Mouse (Mus musculus): Measurements from ENCODE around the gene Ndc80.
A peak's percentile ranks its signal among the peaks of the same experiment; 100 is the strongest.
"Not testable (repeated sequence)": the region's sequence is repeated elsewhere in the genome, so short reads cannot be mapped to it uniquely, and the experiment has no call there.

The Ndc80 gene

DNA sequence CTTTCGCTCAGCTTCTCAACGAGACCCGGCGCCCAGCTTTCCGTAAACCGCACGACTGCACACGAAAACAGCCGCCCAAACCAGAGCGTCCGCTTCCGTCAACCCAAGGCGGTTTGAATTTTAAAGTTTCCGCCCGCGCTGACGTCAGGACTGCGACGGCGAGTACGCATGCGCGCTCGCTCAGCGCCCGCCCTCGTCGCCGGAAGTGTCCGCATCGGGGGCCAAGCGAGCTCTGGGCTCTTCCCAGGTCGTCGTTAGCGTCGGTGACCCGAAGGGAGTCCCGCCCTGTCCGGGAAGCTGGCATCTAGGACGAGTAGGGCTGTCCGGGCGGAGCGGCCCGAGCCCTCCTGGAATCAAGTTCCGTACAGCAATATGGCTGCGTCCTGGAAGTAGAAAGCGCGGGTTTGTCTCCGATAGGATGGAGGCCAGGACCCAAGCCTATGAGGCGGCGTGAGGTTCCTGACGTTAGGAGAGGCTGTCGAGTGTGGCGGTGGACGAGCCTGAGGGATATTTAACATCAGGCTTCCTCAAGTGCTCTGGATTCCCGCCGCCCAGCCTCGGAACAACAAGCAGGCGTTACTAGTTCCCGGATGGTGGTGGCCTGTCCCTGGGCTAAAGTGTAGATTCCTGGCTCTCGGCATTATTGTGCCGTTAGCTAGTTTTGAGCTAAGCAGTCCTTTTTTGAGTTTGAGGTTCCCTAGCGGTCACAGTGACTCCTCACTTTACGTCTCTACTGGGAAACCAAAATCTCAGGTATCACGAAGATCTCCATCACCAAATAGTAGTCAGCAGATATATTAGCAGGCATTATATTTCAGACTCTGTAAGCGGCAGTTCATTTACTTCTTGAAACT lies at the start of gene Ndc80:
Gene Ndc80, minus strand, starts transcription at position 147 of the 854 bp plus-strand sequence.
- DNase-seq = peak; percentile 99

DNA sequence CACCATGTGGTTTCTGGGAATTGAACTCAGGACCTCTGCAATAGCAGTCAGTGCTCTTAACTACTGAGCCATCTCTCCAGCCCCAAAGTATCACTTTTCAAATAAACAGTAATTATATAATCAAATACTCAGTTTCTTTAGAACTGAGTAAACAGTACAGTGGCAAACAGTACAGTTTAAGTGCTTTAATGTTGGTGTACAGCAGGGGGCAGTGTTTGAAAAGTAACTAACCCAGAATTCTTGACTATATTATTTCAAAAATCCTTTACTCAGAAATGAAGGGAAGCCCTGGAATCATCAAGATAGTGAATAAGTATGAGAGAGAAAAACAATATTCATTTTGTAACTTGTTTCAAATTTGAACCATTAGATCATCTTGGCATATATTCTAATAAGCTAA lies 35.0 kb upstream of the Ndc80 start:
- DNase-seq = peak; percentile 58

DNA sequence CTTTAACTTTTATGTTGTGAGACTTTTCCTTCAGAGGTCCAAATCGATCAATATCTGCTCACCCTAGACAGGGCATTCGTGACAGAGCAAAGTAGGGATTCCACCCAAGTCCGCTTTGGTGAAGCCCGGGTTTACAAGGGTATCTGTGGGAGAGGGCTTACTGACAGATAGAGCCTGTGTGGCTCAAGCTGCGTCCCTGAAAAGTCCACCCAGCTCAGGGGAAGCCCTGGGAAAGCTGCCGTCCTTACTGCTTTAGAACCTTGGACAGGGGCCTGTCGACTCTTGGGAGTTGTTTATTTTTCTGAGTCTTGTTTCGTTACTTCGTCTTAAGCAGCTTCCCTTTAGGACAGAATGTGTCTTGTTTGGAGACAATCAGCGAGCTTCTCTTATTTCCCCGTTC lies 26.2 kb upstream of the Ndc80 start:
- peak; percentile 22 for DNase-seq

DNA sequence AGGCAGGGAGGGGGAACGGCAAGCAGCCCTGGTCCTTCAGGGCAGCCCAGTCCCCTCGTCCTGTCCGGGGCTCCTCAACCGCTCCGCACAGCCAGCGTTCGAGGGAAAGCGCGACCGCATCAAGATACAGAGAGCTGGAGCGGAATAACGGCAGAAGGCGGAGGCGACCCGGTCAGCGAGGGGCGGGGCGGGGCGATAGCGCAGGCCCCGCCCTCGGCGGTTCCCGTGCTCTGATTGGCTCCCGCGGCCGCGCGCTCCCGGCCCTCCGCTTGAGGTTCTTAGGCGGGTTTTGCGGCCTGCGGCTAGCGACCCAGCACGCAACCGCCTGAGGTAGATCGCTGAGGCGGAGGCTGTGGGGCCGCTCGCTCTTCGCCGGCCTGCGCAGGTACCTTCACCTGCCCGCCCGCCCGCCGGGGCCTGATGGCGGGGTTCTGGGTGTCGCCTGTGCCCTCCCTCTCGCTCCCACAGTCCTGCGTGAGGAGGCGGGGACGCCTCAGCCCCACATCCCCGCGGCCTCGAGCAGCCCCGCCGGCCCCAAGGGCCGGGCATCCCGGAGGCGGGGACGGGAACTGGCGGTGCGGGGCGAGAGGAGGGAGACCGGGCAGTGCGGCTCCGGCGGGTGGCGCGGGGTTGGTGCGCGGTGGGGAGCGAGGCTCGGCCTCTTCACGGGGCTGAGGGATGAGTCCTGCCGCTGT lies 25.2 kb upstream of the Ndc80 start, which contains the start of gene Spdya:
Gene Spdya, plus strand, starts transcription at position 305 of the 695 bp plus-strand sequence.
- DNase-seq = peak; percentile 95

DNA sequence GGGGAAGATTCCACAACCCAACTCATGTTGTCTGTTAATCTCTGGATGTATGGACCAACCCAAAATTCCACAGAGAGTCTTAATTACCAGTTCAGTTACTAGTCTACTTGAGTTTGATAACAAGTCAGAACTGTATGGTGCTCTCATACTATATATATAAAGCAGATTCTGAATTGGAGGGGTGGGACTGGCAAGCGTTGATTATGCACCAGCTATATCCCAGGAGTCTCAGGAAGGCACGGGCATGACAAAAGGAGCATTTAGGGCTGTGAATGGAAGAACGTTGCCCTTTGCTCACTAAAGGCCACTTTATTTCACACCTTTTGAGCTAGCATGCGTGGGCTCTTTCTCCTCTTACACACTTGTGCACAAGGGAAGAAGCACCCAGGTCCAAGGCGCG lies 24.7 kb upstream of the Ndc80 start:
- no peak for DNase-seq

DNA sequence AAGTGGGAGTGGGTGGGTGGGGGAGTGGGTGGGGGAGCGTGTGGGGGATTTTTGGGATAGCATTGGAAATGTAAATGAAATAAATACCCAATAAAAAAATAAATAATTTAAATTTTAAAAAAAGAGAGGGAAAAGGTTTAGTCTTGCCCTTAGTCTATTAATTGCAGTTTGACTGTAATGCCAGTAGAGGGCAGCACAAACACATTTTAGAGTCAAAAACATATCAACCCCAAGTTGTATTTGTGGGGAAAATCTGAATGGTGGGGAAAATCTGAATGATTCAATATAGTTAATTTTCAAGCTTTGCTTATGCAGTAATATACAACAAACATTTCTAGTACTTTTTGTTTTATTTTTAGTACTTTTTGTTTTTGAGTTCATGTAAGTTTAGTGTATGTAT lies 21.9 kb upstream of the Ndc80 start:
- DNase-seq = peak; percentile 55

DNA sequence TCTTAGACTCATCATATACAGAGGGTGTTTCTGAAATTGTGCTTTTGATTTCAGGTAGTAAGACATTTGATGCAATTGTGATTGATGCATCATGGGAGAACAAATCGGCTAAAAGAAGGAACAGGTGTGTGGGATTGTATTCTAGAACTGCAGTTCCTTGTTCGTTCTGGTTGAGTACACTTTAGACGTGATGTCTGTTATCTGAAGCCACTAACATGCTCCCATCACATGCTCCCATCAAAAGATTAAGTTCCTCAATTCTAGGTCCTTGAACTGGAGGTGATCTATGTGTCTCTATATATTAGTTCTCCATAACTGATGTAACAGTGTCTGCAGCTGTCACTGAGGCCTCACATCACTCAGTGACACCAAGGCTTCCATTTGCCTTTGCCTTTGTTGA lies 10.5 kb upstream of the Ndc80 start:
- no peak for DNase-seq

DNA sequence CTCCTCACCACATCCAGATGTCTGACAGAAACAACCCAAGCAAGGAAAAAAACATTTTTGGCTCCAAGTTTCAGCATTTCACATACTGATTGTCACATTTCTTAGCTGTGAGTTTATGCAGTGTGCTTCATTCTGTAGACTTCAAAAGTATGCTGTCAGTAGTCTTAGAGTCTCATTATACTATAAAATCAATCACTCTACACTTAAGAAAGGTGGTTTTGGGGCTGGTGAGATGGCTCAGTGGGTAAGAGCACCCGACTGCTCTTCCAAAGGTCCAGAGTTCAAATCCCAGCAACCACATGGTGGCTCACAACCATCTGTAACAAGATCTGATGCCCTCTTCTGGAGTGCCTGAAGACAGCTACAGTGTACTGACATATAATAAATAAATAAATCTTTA lies 8.9 kb upstream of the Ndc80 start:
- DNase-seq = not testable (repeated sequence)

DNA sequence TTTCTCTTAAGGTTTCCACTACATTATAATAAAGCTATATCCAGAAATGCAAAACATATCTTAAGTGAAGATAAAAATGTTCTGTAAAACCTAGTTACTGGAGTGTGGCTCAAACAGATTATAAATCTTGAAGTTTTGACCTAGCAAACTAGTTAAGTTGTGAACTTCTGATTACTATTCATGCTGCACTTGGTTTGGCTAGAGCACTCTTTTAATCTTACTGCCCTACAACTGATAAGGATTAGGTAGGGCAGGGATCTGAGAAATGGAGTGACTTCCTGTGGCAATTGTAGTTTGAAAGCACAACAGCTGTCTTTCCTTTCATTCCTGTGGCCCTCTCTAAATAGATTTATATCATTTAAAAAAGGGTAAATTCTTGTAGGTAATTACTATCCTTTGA lies 1.4 kb upstream of the Ndc80 start:
- no peak for DNase-seq

DNA sequence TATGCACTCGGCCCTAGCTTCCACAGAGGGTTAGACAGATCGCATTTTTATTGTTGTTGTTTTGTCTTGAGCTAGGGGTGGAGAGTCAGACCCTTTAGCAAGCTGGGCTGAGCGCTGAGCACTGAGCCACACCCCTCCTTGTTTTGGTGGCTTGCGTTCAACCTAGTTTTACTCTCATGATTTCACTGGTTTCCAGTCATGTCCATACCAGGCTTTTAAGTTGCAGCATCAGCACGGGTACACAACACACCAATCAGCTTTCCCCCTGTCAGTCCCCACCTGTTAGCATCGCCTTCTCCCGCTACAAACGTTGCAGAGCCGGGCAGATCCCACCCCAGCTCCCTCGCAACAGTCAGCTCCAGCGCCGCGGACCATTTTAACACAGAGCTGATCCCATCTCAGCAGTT lies 352 bp downstream of the Ndc80 start:
- DNase-seq = no peak

DNA sequence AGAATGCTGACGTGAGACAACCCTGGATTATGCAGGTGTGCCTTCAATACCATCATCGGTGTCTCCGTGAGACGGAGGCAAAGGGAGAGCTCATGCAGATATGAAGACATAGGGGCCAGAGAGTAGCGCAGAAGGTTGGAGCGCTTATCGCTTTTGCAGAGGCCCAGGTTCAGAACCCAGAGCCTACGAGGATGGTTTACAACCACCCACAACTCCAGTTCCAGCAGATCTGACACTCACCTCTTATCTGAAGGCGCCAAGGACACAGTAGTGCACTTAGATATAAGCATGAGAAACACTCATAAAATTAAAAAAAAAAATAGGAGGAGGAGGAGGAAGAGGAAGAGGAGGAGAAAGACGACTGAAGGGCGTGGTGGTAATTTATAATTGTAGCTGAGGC lies 16.4 kb downstream of the Ndc80 start:
- DNase-seq = no peak

DNA sequence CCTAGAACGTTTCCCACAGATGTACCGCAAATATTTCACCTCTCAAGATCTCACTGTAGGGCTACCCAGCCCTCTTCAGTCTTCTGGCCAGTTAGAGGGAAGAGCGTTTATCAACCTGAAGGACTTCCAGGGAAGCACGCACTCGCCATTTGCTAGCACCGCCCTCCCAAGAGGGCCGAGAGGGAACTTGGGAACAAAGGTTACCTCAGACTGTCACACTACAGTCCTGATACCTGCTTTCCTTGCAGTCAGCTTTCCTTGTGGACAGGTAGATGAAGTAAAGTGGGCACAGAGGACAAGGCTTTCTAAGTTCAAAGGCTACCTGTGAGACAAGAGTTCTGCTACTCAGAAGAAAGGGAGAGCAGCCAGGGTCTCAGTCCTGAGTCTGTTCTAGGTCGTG lies 19.8 kb downstream of the Ndc80 start:
- no peak for DNase-seq

DNA sequence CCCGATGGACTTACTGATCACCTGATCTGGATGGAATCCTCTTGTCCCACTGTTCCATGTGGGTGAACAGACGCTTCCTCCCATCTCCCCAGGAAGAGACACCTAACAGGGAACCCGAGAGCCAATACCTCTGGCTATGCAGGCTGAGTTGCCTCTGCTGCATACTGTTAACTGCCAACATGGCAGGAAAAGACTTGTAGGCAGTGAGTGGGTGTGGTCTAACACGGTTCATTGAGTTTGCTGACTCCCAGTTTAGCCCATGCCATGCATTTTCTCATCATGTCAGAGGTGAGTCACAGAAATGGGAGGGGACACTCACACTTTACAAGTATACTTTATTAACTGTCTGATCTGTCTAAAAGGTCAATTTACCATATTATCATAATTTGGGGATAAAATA lies 30.9 kb downstream of the Ndc80 start:
- DNase-seq = no peak

DNA sequence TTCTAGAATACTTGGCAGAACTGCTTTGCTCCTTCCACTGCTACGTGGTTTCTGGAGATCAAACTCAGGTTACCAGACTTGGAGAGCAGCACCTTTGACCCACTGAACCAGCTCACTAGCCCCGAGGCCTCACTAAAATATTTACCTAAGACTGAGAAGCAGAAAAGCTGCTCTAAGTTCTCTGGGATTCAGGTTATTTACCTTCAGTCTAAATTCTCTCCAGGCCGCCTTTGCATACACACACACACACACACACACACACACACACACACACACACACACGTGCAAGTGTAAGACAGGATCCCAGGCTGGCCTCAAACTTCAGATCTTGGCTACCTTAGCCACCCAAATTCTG lies 35.3 kb downstream of the Ndc80 start:
- DNase-seq = no peak

DNA sequence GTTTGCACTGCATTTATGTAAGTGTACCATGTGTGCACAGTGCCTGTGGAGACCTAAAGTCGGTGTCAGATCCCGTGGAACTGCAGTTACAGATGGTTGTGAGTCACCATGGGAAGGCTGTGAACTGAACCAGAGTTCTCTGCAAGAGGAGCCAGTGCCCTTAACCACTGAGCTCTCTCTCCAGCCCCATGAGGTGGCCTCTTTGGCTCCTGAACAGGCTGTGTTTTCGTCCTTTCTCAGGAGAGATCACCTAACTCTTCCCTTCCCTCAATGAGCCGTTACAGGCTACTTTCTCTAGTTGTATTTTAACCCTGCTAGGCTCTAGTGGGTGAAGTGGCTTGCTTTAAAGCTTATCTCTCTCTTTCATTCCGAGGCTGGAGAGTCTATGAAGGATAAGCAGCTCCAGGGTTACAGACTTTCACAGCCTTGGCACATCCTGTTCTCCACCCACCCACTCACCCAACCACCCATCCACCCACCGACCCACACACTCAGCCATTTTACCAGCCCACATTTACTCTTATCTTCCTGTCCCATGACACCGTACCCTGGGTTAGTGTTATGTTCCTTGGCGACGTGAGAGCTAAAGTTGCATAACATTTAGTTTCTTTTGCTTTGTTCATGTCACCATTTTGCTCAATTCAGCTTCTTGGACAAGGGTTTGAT lies 35.9 kb downstream of the Ndc80 start:
- no peak for DNase-seq

DNA sequence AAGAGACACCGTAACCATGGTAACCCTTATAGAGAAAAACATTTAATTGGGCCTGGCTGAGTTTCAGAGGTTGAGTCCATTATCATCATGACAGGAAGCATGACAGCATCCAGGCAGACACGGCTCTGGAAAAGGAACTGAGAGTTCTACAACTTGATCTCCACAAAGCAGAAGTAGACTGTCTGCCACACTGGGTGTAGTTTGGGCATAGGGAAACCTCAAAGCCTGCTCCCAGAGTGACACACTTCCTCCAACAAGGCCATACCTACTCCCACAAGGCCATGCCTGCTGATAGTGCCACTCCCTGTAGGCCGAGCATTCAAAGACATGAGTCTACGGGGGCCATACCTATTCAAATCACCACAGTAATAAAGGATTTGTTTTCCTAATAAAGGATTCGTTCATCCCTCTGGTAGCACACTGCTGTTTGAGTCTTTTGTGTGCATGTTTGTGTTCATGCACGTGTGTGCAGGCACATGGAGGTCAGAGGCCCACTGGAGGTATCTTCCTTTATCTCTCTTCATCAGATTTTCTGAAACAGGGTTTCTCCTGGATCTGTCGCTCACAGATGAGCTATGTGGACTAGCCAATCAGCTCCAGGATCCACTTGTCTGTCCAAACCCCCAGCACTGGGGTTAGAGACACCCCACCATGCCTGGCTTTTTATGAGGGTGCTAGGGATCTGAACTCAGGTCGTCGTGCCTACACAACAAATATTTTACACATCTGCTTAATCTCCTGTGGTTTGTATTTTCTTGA lies 36.8 kb downstream of the Ndc80 start:
- DNase-seq = no peak

DNA sequence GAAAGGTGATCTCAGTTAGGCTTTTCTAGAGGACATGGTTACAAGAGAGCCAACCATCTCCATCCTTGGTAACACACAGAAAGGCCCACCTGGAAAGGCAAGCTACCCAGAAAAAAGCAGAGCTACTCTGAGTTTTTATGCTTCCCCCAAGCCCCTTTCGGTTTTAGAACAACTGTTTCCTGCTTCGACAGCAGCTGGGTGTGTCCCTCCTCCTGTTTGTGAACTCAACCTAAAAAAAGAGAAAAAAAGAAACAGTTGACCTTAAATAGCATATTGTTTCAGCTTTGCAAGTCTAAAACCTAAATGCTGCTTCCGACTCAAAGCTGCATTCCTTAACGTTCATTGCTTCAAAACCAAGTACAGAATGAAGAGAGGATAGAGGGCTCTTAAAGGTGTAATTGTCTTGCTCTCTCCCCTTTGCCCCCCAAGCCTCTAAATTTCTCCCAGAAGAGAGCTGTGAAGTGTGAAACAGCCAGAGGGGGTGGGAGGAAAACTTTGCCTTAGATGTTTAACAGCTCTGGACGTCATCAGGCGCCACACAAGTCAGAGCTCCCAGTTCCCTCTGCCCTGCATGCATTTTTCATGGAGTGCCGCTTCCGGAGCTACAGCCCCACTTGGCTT lies 40.3 kb downstream of the Ndc80 start:
- DNase-seq = no peak

DNA sequence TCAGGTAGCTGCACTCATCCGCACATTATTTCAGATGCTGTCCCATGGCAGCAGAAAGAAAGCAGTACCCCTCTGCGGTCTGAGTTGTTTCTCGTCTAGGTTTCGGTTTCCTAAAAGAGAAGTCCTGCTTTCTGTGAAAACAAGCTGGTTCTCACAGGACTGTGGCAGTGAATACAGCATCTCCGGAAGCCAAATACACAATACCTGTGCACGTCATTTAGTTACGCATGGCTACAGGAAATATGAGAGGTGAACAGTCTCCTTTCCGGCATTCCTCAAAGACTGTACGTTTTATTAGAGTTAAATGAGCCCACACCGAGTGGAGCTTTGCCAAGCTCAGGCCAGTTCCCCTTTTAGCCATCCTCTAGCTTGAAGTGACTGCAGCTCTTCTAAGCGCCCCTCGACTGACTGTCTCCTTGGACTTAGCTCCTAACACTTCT lies 40.8 kb downstream of the Ndc80 start:
- DNase-seq = no peak

DNA sequence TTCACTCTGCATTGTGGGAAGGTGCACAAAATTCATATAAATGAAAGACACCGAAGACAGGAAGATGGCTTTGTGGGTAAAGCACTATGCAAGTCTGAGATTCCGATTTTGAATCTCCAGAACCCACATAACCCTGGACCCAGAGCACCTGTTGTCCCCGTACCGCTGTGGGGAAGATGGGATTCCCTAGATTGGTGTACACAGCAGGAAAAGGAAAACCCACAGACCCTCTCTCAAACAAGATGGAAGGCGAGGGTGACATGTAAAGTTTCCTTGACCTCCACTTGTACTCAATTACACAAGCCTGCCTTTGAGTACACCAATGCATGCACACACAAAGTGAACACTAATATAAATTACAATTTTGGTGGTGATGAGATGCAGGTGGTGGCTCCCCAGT lies 41.9 kb downstream of the Ndc80 start:
- DNase-seq = no peak

DNA sequence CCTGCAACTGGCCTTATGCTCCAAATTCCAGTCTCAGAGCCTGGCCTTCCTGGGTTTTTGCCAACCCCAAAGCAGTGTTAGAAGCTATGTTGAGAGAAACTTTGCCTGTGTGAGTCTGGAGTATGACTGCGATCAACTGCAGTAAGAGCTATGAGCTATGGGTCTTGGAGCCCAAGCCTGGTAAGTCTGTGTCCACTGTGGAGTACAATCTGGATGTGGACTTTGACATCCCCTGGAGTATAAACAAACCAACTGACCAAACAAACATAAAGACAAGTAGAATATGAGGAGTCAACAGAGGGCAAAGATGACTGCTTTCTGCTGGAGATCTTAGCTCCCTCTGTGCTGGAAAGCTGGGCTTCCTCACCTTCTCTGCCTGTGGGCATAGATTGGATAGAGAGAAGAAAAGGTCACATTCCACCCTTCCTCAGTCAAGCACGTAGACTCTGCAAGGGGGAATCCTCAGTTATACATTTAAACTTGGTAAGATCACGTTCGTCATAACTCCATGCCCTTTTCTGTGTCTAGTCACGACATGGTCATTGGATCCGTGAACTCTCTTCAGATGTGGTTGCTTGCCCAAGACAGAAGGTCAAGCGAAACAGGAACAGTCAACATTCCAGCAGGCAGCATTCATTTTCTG lies 43.1 kb downstream of the Ndc80 start:
- no peak for DNase-seq

DNA sequence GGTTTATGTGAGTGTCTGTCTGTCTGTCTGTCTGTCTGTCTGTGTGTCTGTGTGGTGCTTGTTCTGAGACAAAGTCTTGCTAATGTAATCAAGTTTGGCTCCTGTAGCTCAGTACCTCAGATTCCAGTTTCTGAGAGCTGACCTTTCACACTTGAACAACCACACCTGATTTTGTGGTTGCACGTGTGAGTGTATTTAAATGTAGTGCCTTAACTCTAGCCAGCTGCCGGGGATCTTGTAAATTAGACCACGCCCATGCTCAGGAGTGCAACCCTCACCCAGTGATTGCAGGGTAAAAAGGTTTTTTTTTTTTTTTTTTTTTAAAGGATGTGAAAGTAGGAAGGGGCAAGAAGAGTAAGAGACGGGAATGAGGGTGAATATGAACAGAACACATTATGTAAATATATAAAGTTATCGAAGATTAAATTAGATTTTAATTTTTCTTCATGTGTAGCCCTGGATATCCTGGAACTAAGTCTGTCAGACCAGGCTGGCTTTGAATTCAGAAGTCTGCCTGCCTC lies 47.2 kb downstream of the Ndc80 start:
- no peak for DNase-seq

DNA sequence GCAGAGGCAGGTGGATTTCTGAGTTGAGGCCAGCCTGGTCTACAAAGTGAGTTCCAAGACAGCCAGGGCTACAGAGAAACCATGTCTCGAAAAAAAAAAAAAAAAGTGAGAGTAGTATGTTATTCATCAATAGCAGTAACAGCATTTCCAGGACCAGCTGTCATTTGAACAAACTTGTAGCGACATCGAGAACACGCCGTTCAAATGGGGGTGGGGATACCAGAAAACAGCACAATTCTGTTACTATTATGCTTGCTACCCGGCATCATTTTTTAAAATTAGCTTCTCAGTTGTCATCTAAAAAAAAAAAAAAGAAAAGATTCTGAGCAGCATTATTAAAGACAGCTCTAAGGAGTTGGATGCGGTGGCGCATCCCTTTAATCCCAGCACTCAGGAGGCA lies 49.2 kb downstream of the Ndc80 start:
- no peak for DNase-seq
